Mouse (Mus musculus) left cerebral cortex, postnatal 36 days (tissue): Measurements from ENCODE around the gene Sox5. TPM values are rescaled to one million over a fixed set of nuclear protein-coding genes. Genes with fewer than 3 reads are reported as not detected.
A peak's percentile ranks its signal among the peaks of the same experiment; 100 is the strongest.

ENCODE experiments used
- DNase-seq, 2 experiments: peaks; one replicate each; pipeline ENCODE4 v3.0.0; 2021 to 2022; ENCODE audit warnings: low spot score in 2 of 2, mixed read lengths in 1 of 2
- intact Hi-C: fragments of 180-260 bp; cut with DNase I; formaldehyde crosslinking; loops from one replicate; pipeline ENCODE4 v1.15.1; 2025
- total RNA-seq, 2 experiments: library from RNA; stranded (reverse); gene quantifications; 2 replicates each; pipeline ENCODE4 v1.2.3; 2021

The Sox5 gene
- total RNA-seq, 2 experiments from 2014 or later: 52.1 to 57.9 TPM

GRCm38 (mm10) chr6:144048201-144048924, 733.4 kb downstream of the Sox5 start:
- DNase-seq: no peak
- intact Hi-C loops: no loop called here

DNA sequence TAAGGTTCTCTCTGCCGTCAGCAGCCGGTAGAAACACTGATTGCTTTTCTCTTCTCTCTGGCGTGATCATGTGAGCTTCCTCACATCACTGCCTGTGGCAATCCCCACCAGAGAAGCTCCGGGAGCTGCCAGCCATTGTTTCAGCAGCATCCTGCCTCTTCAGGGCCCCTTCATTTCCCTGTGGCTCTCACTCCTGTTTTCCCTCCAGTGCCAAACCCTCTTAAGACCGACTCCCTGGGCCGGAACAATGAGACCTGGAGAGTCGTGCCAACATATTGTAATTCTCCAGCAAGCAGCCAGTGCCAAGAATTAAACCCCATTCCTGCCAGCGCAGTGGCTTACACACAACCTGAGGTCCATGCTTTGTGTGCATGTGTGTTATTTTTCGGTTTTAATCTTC, 736.3 kb downstream of the Sox5 start:
- intact Hi-C loops: no loop called here
- peak in 1 of 2 experiments; percentile 13 for DNase-seq

GRCm38 (mm10) chr6:144044381-144044780, 737.4 kb downstream of the Sox5 start:
- no peak for DNase-seq
- intact Hi-C loops: no loop called here

- DNase-seq: no peak
- intact Hi-C loops: no loop called here
Observed at GRCm38 (mm10) chr6:144042936-144043335, 738.8 kb downstream of the Sox5 start.

GRCm38 (mm10) chr6:144041941-144042340, 739.8 kb downstream of the Sox5 start:
- no peak for DNase-seq
- intact Hi-C loops: no loop called here

GRCm38 (mm10) chr6:144041188-144041587, 740.6 kb downstream of the Sox5 start:
- intact Hi-C loops: no loop called here
- DNase-seq: no peak

DNA sequence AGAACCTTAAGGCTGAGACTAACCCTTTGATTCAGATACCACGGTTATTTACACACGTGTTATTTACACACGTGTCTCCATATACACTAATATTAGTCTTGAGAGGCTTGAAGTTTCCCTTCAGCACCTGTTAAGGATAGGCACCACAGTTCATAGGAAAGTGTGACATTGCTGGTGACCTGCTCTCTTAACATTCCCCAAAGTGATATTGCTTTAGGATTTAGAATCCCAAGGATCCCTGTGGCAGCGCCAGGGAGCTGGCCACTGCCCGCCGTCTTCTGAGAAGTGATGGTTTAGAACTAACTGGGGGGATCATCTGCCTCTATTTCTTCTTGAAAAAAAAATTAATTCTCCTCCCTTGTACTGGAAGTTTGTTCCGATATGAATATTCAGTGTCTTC, 741.4 kb downstream of the Sox5 start:
- intact Hi-C loops: no loop called here
- DNase-seq: no peak

GRCm38 (mm10) chr6:144039221-144039620, 742.6 kb downstream of the Sox5 start:
- intact Hi-C loops: no loop called here
- no peak for DNase-seq

- no peak for DNase-seq
- intact Hi-C loops: no loop called here
Observed at GRCm38 (mm10) chr6:144033191-144033590, 748.6 kb downstream of the Sox5 start.

DNA sequence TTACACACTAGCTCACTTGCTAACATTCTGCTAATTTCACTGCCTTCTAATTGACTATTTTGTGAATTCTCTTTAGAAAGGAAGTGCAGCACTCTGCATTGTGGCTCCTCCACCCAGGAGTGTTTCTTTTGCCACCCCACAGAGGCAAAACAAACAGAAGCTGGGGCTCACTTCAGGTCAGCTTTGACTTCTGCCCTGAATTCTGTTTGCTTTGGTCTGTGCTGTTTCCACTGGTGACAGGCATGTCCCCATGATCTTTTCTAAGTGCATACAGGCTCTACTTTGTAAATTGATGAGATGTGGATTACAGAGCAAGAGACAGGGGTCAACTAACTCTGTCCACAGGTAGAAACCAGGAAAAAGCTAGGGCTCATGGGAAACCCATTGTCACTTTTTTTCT, 764.8 kb downstream of the Sox5 start:
- intact Hi-C loops: no loop called here
- no peak for DNase-seq

DNA sequence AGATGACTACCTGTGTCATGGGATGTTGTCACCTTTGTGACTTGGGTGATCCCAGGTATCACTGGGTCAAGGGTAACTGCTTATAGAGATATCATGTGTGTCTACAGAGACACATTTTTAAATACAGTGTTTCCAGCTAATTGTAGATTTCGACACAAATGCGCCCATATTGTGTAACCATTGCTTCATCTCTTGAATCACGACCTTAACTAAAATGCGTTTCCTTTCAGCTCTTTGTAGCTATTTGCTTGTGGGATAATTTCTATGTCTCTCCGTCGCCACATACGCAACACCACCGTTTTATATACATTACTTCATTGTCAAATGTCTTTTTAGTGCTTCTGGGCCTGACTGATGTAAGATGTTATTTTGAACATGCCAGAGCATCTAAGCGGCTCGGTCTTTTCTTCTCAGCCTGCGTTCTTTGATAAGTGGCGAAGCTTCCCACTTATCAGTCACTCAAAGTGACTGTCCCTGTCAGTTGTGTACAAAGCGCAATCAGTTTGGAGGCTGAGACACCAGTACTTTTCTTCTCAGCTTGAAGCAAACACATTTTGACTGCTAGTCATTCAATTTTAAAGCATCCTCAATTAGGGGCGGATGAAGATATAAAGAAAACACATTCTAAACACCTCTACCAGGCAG, 769.8 kb downstream of the Sox5 start:
- intact Hi-C loops: no loop called here
- no peak for DNase-seq

GRCm38 (mm10) chr6:144010995-144011394, 770.8 kb downstream of the Sox5 start:
- DNase-seq: no peak
- intact Hi-C loops: no loop called here

DNA sequence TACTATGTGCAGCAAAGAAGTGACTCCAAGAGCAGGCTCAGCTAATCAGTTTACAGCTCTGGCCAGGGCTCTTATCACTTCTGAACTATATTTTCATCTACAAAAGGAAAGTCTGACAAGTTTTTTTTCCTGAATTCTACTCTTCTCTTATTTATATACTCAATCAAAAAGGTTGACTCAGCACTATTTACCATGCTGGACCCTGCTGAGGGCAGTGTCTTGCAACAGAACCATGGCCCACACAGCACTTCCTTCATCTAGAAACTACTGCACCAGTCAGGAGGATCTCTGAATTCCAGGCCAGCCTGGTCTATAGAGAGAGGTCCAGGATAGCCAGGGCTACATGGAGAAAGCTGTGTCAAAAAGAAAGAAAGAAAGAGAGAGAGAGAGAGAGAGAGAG, 771.5 kb downstream of the Sox5 start:
- no peak for DNase-seq
- intact Hi-C loops: no loop called here

DNA sequence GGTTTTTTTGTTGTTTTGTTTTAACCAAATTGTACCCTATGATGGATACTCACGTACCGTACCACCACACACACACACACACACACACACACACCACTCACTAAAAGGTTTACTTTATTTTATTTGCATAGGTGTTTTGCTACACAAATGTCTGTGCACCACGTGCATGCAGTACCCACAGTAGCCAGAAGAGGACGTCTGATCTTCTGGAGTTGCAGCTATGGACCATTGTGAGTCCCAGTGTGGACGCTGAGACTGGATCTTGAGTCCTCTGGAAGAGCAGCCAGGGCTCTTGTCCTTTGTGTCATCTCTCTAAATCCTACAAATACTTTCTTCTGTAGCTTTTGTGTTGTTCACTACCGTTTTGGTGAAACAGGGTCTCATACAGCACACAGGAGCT, 776.6 kb downstream of the Sox5 start:
- no peak for DNase-seq
- intact Hi-C loops: no loop called here

DNA sequence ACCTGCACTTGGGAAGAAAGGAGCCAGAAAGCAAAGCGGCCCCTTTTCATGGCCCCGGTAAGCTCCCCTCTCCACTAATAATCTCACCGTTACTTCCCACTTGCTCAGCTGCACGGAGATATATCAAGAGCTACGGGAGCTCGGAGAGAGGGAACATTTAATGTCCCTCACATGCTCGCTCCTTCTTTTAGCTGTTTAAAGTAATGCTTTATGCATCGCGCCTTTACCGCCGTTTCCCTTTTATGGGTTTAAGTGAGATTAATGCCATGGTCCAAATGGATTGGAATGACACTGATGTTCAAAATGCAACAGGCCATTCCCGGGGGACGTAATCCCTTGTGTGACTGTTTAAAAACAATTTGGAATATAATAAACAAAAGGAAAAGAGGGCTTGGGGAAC, 783.6 kb downstream of the Sox5 start:
- DNase-seq: no peak
- intact Hi-C loops: no loop called here

DNA sequence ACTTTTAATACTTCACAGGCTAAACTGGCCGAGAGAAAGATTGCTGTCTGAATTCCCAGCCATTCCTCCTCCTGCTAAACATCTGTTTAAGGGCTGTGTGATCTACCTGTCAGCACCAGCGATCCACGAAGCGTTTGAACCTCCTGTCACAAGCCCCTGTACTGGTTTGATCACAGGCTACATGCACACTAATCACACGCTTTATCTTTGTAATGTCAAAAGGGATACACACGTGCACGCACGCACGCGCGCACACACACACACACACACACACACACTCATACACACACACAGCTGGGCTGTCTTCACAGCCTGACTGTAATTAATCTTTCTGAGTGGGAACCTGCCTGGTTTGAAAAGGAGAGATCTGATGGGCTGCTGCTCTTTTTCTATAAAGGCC, 784.2 kb downstream of the Sox5 start:
- intact Hi-C loops: no loop called here
- no peak for DNase-seq

DNA sequence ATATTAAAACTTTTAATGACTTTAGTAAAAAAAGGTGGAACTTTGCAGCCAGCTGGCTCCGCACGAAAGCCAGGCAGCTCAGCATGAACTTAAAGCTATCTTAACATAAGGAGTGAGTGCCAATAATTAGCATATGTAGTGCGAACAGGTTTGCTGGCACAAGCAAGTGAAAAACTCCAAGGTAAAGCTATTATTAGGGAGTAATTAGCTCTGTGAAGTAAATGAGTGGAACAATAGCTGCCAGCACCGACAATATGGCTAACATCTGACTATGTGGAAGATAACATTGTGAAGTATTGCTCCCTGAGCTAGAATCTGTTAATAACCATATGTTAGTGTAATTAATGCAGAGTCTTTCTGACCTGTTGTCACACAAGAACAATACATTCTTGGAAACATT, 786.7 kb downstream of the Sox5 start:
- intact Hi-C loops: no loop called here
- DNase-seq: no peak

- no peak for DNase-seq
- intact Hi-C loops: no loop called here
Observed at GRCm38 (mm10) chr6:143987548-143987947, 794.2 kb downstream of the Sox5 start.

DNA sequence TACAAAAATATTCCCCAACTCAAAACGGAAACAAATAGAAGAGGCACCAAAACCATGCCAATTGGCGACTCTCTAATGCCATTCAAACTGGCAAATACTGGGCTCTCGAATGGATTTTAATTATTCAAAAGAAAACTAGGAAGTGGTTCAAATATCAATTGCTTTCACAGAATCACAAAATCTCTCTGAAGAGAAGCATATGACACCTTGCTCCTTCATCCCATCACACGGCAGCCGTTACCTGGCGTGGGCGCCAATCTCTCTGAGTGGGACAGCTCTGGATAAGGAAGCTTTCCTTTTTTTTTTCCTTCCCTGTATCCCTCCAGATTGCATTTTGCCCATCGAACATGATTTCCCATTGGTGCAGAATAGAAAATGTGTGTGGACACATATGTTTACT, 801.6 kb downstream of the Sox5 start:
- no peak for DNase-seq
- intact Hi-C loops: no loop called here

DNA sequence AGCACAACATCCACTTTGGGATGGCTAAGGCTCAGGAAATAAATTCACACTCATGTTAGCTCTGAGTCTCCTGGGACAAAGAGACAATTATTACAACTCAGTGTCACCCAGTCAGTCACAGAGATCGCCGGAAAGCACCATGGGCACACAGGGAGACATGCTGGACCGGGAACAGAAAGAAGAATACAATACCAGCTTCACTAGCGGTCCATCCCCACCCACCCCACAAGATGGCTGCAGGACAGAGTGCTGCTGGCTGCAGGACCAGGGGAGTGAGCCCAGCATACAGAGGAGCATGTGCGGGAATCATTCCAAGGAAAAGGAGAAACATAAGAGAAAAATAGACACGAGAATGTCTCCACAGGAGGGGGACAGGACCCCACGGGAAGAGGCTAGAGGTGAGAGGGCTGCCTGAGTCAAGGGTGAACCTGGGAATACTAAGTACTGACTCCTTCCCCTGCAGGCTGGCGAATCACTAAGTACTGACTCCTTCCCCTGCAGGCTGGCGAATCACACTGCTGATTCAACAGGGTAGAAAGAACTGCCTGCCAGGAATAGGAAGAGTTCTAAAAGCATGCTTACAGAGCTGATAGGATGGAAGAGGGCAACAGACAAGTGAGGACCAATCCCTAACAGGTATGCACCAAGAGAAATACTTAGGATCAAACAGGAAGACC, 813.9 kb downstream of the Sox5 start:
- DNase-seq: no peak
- intact Hi-C loops: no loop called here

DNA sequence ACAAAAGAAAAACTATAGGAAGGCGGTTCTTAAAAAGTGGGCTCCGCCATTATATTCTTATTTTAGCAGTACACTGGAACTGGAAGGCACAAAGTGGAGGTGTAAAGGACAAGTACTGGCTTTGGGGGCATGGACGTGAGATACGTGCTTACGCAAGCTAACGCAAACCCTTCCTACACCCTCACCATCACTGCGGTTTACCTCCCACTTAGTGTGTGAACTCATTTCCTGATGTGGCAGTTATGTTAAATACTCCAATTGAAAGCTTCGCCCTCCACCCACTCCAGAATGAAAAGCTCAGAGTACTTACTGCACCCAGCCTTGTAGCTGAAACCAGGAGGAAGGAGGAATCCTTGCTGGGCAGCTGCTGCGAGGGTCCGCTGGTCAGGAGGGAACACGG, 821.3 kb downstream of the Sox5 start:
- intact Hi-C loops: no loop called here
- no peak for DNase-seq
